Mouse (Mus musculus): Measurements from ENCODE around the gene Cux1.

DNA sequence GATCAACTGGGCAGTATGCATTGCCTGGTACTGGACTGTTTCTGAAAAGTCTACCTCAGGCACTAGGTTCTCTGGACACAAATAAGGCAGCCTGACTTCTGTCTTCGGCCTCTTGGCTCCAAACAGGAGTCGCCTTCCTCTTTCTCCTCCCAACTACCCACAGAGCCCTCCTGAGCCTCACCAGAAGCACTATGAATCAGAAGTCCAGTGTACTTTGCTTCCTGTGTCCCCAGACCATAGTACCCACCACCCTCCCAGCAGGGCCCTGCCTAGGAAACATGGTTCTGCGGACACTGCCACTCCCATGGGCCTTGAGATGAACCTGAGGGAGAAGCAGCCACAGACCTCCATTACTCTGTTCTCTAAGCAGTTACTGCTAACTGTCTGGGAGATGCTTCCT is 71.7 kb downstream of the Cux1 start:
- TF ChIP-seq CTCF (IDR thresholded peaks at IDR 0.05; ENCODE audit: insufficient read depth, low read length) (no peak), POLR2A (IDR thresholded peaks at IDR 0.05; ENCODE audit: borderline replicate concordance, extremely low read depth, low read depth, low read length) (no peak)
